In genomic region chr8:103825289-103825688, GRCm38 (mm10) we compare ENCODE assay signal across 9 mouse cellular contexts.
A peak's percentile ranks its signal among the peaks of the same experiment; 100 is the strongest.
DNase-seq lines count a peak whose midpoint lies in the region; ATAC-seq and TF ChIP-seq lines count a peak whose summit lies in the region.
"Had no signal": no experiment of that assay in that cellular context is flagged by ENCODE, and none has a peak within 500 bp of the region (broad histone marks: within the 10 kb centered on the region; RNA-seq: fewer than 3 reads in every experiment).

No protein-coding gene starts in this region.

- no peaks in the 10 kb centered on the region for H3K9me3 ChIP-seq in midbrain, embryonic 15.5 days

- no peak for TF ChIP-seq POLR2A in lung, adult 2 months (IDR thresholded peaks at IDR 0.05; ENCODE audit: borderline replicate concordance, extremely low read depth, low read depth, low read length)

- DNase-seq in adrenal gland, postnatal 14 days, result peak; percentile 54
- no peak for DNase-seq in adrenal gland, postnatal 25 days
- DNase-seq in NIH3T3 (ENCODE audit: low read depth), result peak; percentile 55
- peak; percentile 37 to 61 for DNase-seq in heart, postnatal 14 days
- DNase-seq in lung, adult 2 months, result peak; percentile 25
- no peak for DNase-seq in layer of hippocampus, adult 8-10 months (ENCODE audit: low spot score in 2 of 2)
- DNase-seq in left cerebral cortex, adult 2 months (ENCODE audit: extremely low spot score in 1 of 2, low spot score in 2 of 2), result no peak
- DNase-seq: thymus, postnatal 4 days had no signal

- intact Hi-C loops in heart, postnatal 14 days (cut with DNase I), result no loop called here
- intact Hi-C loops in left cerebral cortex, adult 2 months (cut with DNase I), result no loop called here

- no peaks in the 10 kb centered on the region for H3K36me3 ChIP-seq in midbrain, embryonic 15.5 days (replicated peaks)

- no peak overlapping the region for H3K4me2 ChIP-seq in midbrain, embryonic 15.5 days

- H3K4me3 ChIP-seq in lung, adult 2 months (replicated peaks; ENCODE audit: extremely low read depth, low read depth, low read length), result no peak overlapping the region
- no peak overlapping the region for H3K4me3 ChIP-seq in midbrain, embryonic 15.5 days
- H3K4me3 ChIP-seq in left cerebral cortex, adult 2 months, result no peak overlapping the region

- H3K27ac ChIP-seq in midbrain, embryonic 15.5 days, result no peak overlapping the region
- no peak overlapping the region for H3K27ac ChIP-seq in left cerebral cortex, adult 2 months

- no peak for ATAC-seq in midbrain, embryonic 15.5 days (replicated peaks)

- no peak for TF ChIP-seq CTCF in lung, adult 2 months (IDR thresholded peaks at IDR 0.05; ENCODE audit: insufficient read depth, low read length)
- TF ChIP-seq CTCF in left cerebral cortex, adult 2 months (IDR thresholded peaks at IDR 0.05), result no peak

- no peak overlapping the region for H3K9ac ChIP-seq in midbrain, embryonic 15.5 days

- H3K27me3 ChIP-seq in midbrain, embryonic 15.5 days (replicated peaks), result no peaks in the 10 kb centered on the region

- WGBS in lung, adult 2 months, result 32% methylated on average over 3 of the region's 3 CpGs
- WGBS in midbrain, embryonic 15.5 days, result 72% methylated on average over 3 of the region's 3 CpGs

- no peaks in the 10 kb centered on the region for H3K4me1 ChIP-seq in lung, adult 2 months (ENCODE audit: control insufficient read depth, insufficient read depth, low read length)
- no peaks in the 10 kb centered on the region for H3K4me1 ChIP-seq in midbrain, embryonic 15.5 days

Comparison
In these comparisons a context has a peak if more than half of its experiments do, and no peak if none do; other contexts are left out.
1. DNase-seq: peak in adrenal gland, postnatal 14 days (single experiment), NIH3T3 (single experiment), heart, postnatal 14 days (2 of 2) and lung, adult 2 months (single experiment); none in adrenal gland, postnatal 25 days (single experiment), layer of hippocampus, adult 8-10 months (0 of 2) and left cerebral cortex, adult 2 months (0 of 2).